Mouse (Mus musculus) lung, embryonic 14.5 days (tissue): ENCODE results near the gene Dnajc22. TPM values are rescaled to one million over a fixed set of nuclear protein-coding genes. Genes with fewer than 3 reads are reported as not detected.

Source experiments
- ATAC-seq: fragments of 200-750 bp; cut with Nextera tagmentation; 2 replicates; pipeline ENCODE4 v1.8.0; 2017; ENCODE audit warnings: mild to moderate bottlenecking, moderate TSS enrichment, moderate library complexity; ENCODE audit not compliant: insufficient read depth
- DNase-seq: peaks from one replicate; pipeline ENCODE4 v3.0.0-alpha.2; 2015
- H3K27ac ChIP-seq: fragments of 300-500 bp; sonication (generic); 2 replicates; pipeline ENCODE4 v1.5.1; 2014; ENCODE audit warnings: low read depth, mild to moderate bottlenecking, moderate library complexity
- H3K27me3 ChIP-seq: fragments of 300-500 bp; sonication (generic); 2 replicates; pipeline ENCODE4 v1.6.1; 2014; ENCODE audit warnings: low read length, control low read depth; ENCODE audit not compliant: insufficient read depth
- H3K36me3 ChIP-seq: fragments of 300-500 bp; sonication (generic); 2 replicates; pipeline ENCODE4 v1.6.1; 2014; ENCODE audit warnings: control low read depth; ENCODE audit not compliant: insufficient read depth
- H3K4me1 ChIP-seq: fragments of 300-500 bp; sonication (generic); 2 replicates; pipeline ENCODE4 v1.6.1; 2014; ENCODE audit warnings: antibody characterized with exemption, control low read depth; ENCODE audit not compliant: insufficient read depth
- H3K4me2 ChIP-seq: fragments of 300-500 bp; sonication (generic); 2 replicates; pipeline ENCODE4 v1.6.1; 2014; ENCODE audit warnings: mild to moderate bottlenecking
- H3K4me3 ChIP-seq: fragments of 300-500 bp; sonication (generic); 2 replicates; pipeline ENCODE4 v1.5.1; 2014; ENCODE audit warnings: low read depth, low read length
- H3K9ac ChIP-seq: fragments of 300-500 bp; sonication (generic); 2 replicates; pipeline ENCODE4 v1.6.1; 2014
- H3K9me3 ChIP-seq: fragments of 300-500 bp; sonication (generic); 2 replicates; pipeline ENCODE4 v1.6.1; 2016; ENCODE audit warnings: low read depth, low read length, control low read depth
- CTCF ChIP-seq: IDR thresholded peaks from 2 replicates; pipeline ENCODE4 v1.5.1; 2016; ENCODE audit warnings: antibody characterized with exemption, low read depth
- WGBS: fragments of 180-500 bp; shearing (Covaris S2); extraction: QIAGEN DNeasy Blood & Tissue Kit; methylation state at CpG from one replicate; pipeline ENCODE4 v1.1.7; 2014; 5-methylcytosine and 5-hydroxymethylcytosine counted together
- polyA plus RNA-seq: library from polyadenylated mRNA; unstranded; fragments of >200 nt; fragmentation: Nextera tagmentation; extraction: Ambion mirVana; gene quantifications from 2 replicates; pipeline ENCODE4 v1.2.1, GENCODE M21; 2014

Gene Dnajc22
- polyA plus RNA-seq, 1 experiment from 2014 or later, result 0.42 TPM

DNA sequence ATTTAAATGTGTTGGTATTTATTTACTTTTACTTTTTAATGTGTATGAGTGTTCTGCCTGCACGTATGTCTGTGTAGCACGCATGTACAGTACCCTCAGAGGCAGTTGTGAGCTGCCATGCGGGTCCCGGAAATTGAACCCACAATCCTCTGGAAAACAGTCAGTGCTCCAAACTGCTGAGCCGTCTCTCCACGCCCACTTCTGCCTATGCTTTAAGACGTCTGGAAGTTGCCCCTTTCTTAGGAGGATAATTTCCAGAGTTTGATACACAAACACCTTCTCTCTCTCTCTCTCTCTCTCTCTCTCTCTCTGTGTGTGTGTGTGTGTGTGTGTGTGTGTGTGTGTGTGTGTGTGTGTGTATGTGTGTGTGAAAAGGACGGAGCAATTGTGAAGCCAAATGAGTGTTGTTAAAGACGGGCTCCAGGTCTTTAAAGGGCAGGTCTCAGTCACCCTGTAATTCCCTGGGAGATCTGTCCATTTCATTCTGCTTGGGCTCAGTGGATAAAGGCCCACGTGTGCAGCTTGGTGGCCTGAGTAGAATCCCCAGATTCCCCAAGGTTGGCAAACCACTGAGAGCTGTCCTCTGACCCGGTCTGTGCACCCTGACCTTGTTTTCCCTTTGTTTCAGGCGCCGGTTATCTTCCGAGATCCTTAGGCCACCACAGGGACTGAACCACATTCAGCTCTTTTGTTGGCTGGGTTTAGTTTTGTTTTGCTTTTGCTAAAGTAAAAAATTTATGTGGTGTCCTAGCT is 21.5 kb downstream of the Dnajc22 start:
- TF ChIP-seq CTCF, result no peak
- no peak overlapping the region for H3K9ac ChIP-seq
- 46% methylated on average over 14 of the region's 14 CpGs for WGBS
- H3K27ac ChIP-seq, result no peak overlapping the region
- H3K4me2 ChIP-seq, result no peak overlapping the region
- H3K4me1 ChIP-seq, result no peaks in the 10 kb centered on the region; the same call in 1 of the 2 replicates
- no peaks in the 10 kb centered on the region for H3K9me3 ChIP-seq
- ATAC-seq (no peak), DNase-seq (no peak)
- H3K36me3 ChIP-seq, result no peaks in the 10 kb centered on the region
- no peaks in the 10 kb centered on the region for H3K27me3 ChIP-seq
- no peak overlapping the region for H3K4me3 ChIP-seq

DNA sequence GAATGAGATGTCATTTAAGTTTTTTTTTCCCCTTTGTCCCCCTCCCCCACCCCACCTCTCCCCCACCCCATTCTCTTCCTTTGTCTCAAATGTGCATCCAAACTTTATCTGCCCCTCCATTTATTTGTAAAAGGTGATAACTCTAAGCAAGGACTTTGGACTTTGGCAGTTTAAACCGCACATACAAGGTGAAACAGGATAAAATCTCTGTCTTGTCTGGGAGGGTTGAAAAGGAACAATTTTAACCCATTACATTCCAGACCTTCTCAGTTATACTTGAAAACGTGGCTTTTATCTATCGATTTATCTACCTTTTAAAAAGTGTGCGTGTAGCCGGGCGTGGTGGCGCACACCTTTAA is 22.1 kb downstream of the Dnajc22 start:
- Histone ChIP-seq H3K9me3 (no peaks in the 10 kb centered on the region), H3K4me1 (no peaks in the 10 kb centered on the region; the same call in 1 of the 2 replicates), H3K36me3 (no peaks in the 10 kb centered on the region), H3K9ac (no peak overlapping the region), H3K27ac (no peak overlapping the region), H3K4me2 (no peak overlapping the region), H3K4me3 (no peak overlapping the region), H3K27me3 (no peaks in the 10 kb centered on the region)
- WGBS, result 74% methylated on average over 7 of the region's 7 CpGs
- TF ChIP-seq CTCF, result no peak
- ATAC-seq (no peak), DNase-seq (no peak)

DNA sequence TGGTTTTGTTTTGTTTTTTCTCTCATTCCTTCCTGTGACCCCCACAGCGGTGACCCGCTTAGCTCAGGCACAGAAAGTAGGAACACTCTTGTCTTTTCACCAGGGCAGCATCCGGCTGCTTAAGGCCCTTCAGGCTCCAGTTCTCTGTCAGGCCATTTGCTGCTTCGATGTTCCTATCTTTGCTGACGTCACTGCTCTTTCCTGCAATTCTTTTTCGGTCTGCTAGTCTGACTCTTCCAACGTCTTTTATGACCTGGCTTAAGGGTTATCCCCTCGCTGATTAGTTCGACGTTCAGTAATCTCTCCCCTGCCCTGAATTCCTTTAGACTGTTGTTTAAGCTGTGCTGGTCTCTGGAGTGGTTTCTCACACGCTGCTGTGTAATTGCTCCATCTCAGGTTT is 23.6 kb downstream of the Dnajc22 start:
- Histone ChIP-seq H3K4me2 (no peak overlapping the region), H3K36me3 (no peaks in the 10 kb centered on the region), H3K9ac (no peak overlapping the region), H3K4me3 (no peak overlapping the region), H3K4me1 (no peaks in the 10 kb centered on the region; the same call in 1 of the 2 replicates), H3K27me3 (no peaks in the 10 kb centered on the region), H3K27ac (no peak overlapping the region), H3K9me3 (no peaks in the 10 kb centered on the region)
- DNase-seq (no peak), ATAC-seq (no peak)
- 41% methylated on average over 11 of the region's 11 CpGs for WGBS
- TF ChIP-seq CTCF, result no peak

DNA sequence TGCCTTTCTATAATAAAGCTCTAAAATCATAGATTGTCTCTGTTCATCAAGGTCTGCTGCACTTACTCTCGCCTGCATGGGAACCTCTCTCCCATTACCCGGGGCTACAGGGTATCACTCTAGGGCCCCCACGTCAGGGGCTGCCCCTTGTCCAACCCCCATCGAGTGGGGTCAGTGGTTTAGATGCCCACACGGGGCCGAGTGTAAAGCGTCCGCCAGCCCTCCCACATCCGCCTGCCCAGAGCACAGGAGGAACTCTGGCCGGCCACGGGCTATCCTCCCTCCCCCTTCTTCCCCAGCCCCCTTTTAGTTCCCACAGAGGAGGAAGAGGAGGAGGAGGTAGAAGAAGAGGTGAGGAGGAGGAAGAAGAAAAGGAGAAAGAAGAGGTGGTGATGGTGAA is 27.8 kb downstream of the Dnajc22 start:
- DNase-seq, result no peak
- no peak overlapping the region for H3K9ac ChIP-seq
- H3K4me3 ChIP-seq, result no peak overlapping the region
- no peak overlapping the region for H3K4me2 ChIP-seq
- H3K27ac ChIP-seq, result no peak overlapping the region
- WGBS, result 9% methylated on average over 11 of the region's 11 CpGs
- TF ChIP-seq CTCF, result no peak
- no peaks in the 10 kb centered on the region for H3K36me3 ChIP-seq
- H3K27me3 ChIP-seq, result no peaks in the 10 kb centered on the region
- no peaks in the 10 kb centered on the region for H3K4me1 ChIP-seq
- ATAC-seq, result no peak
- no peaks in the 10 kb centered on the region for H3K9me3 ChIP-seq

DNA sequence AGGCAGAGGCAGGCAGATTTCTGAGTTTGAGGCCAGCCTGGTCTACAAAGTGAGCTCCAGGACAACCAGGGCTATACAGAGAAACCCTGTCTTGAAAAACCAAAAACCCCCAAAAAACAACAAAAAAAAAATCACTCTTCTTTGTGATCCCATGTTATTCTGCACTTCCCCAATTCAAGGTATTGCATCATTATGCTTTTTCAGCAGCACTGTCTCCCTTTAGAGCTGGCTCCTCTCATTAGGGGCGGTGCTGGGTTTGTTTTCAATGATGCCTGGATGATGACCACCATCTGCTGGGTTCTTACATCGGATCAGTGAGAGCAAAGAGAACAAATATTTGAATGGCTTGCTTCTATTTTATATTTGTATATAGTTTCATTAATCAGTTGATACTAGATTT is 29.7 kb downstream of the Dnajc22 start:
- Histone ChIP-seq H3K4me2 (no peak overlapping the region), H3K36me3 (no peaks in the 10 kb centered on the region), H3K4me3 (no peak overlapping the region), H3K9me3 (no peaks in the 10 kb centered on the region), H3K9ac (no peak overlapping the region), H3K27ac (no peak overlapping the region), H3K27me3 (no peaks in the 10 kb centered on the region), H3K4me1 (no peaks in the 10 kb centered on the region)
- 66% methylated on average over 2 of the region's 2 CpGs for WGBS
- no peak for TF ChIP-seq CTCF
- DNase-seq, result peak; percentile 22
- no peak for ATAC-seq

DNA sequence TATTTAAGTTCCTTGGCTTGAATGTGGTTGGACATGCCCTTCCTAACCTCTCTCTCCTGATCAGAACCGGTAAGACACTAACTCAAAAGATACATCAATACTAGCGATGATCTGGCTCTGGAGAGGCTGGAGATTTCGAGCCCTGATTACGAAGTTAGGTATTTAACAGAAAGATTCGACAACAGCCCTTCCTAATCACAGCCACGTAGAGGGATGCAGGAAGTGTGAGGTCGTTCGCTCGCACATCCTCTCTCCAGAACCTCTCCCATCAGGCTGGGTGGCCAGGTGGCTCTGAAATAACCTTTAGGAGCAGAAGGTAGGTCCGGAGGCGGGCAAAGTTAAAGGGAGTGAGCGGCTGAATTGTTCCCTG is 32.7 kb downstream of the Dnajc22 start, which contains the start of gene Spats2:
Gene Spats2 (plus strand): TSS at position 206 of the 370 bp plus-strand sequence.
- H3K9ac ChIP-seq, result peak within 1 kb of the TSS; percentile 92
- peak within 1 kb of the TSS; percentile 78 for H3K4me3 ChIP-seq
- TF ChIP-seq CTCF, result no peak
- H3K27me3 ChIP-seq, result no peaks in the 10 kb centered on the region
- no peaks in the 10 kb centered on the region for H3K9me3 ChIP-seq
- DNase-seq (no peak), ATAC-seq (no peak)
- H3K27ac ChIP-seq, result peak within 1 kb of the TSS; percentile 94
- peaks cover 3% of the 10 kb centered on the region; the same call in 1 of the 2 replicates for H3K4me1 ChIP-seq
- under 1% methylated on average over 12 of the region's 12 CpGs for WGBS
- H3K4me2 ChIP-seq, result peak within 1 kb of the TSS; percentile 80
- H3K36me3 ChIP-seq, result no peaks in the 10 kb centered on the region

DNA sequence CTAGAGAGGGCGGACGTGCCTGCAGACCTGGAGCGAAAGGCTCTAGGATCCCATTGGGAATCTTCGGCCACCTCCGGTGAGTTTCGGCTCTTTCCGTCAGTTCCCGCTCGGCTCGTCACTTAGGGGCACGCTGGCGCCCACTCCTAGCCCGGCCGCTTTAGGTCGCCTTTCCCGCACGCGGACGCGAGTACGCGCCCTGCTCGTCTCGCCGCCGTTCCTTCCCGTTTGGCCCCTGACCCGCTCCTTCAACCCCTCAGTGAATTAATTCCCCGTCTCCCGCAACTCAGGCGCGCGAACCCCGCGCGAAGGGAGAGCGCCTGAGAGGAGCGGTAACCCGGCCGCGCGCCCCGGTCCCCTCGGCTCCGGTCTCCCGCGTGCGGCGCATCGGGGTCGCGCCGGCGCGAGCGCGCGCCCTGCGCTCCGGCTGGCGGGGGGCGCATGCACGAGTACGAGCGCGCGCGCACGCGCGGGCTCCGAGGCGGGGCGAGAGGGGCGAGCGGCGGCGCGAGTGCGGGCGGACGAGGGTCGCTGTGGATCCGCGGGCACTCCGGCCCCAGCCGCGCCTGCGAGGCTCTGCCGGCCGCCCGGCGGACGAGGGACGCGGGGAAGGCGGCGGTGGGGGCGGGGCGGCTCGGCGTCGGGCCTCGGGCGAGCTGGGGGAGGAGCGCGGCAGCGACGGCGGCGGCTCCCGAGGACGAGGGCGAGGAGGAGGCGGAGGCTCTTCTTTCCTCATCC is 33.3 kb downstream of the Dnajc22 start:
- Histone ChIP-seq H3K9me3 (no peaks in the 10 kb centered on the region), H3K4me2 (peak overlapping the region; percentile 80), H3K4me1 (peaks cover 3% of the 10 kb centered on the region; the same call in 1 of the 2 replicates), H3K27me3 (no peaks in the 10 kb centered on the region), H3K36me3 (no peaks in the 10 kb centered on the region), H3K27ac (peak overlapping the region; percentile 94), H3K9ac (peak overlapping the region; percentile 92), H3K4me3 (peak overlapping the region; percentile 78)
- ATAC-seq, result peak; percentile 91
- peak; percentile 97 for DNase-seq
- under 1% methylated on average over 112 of the region's 115 CpGs for WGBS
- TF ChIP-seq CTCF, result no peak
